Mouse (Mus musculus) cerebellum, adult 2 months (tissue): ENCODE results near the gene Mpv17l2.

Experiments
- CTCF ChIP-seq: fragments of 200-500 bp; IDR thresholded peaks from 2 replicates; pipeline ENCODE4 v1.5.1; 2011; ENCODE audit warnings: low read depth, mild to moderate bottlenecking, control low read depth, low read length, moderate library complexity, borderline replicate concordance; ENCODE audit not compliant: insufficient read depth
- POLR2A ChIP-seq: fragments of 200-500 bp; IDR thresholded peaks from 2 replicates; pipeline ENCODE4 v1.6.1; 2011; ENCODE audit warnings: low read length, control low read depth, borderline replicate concordance; ENCODE audit not compliant: insufficient read depth

- TF ChIP-seq CTCF (no peak), POLR2A (no peak)
Observed at GRCm38 (mm10) chr8:70760350-70760749, 396 bp downstream of the Mpv17l2 start.
